Mouse (Mus musculus) liver, embryonic 14.5 days (tissue): ENCODE results near the gene Mmp3.

Source experiments
- CTCF ChIP-seq: IDR thresholded peaks from 2 replicates; pipeline ENCODE4 v1.5.1; 2016; ENCODE audit warnings: antibody characterized with exemption, low read depth, control low read depth
- EP300 ChIP-seq: IDR thresholded peaks from 2 replicates; pipeline ENCODE4 v1.6.1; 2016; ENCODE audit warnings: antibody characterized with exemption, low read depth

DNA sequence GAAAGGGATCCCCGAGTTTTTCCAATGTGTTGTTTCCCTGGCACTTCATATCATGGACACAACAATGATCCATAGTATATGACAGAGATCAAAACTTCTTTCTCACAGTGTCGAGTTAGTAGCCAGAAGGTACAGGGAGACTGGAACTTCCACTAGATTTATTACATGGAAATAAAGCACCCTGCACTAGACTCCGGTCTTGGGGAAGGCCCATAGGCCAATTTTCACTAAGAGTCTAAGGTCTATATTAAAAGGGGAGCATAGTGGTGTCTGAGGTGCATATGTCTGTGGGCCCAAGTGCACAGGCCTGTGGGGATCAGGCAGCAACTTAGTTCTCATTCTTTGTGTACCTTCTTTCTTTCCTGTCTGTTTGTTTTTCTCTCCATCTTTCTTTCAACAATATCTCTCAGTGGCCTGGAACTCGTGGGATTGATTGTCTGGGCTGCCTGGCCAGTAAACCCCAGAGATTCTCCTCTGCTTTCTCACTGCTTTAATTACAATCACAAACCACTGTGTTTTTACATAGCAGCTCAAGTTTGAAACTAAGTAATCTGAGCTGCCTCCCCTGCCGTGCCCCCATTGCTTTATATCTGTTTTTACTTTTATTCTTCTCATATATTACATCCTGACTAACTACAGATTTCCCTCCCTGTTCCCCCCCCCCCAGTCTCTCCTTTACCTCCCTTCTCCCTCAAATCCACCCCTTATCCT is 38.2 kb downstream of the Mmp3 start:
- TF ChIP-seq CTCF (no peak), EP300 (no peak)
